Mouse (Mus musculus): Measurements from ENCODE around the gene Hoxb7.

DNA sequence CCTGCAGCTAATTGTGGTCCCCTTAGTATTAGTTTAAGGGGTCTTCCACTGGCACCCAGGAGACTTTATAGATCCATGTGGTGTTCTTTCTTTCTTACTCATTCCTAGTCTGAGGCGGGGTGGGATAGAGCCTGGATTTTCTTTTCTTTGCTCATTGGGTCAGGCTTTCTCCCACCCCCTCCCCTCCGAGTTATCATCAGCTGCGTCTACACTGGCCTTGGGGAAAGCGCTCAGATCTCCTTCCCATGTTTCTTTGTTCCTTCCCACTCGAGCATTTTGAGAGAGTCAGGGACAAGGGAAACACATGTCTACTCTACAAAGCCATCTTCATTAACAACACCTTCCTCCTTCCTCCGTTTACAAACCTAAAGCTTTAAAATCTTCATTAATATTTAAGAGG is 50.6 kb downstream of the Hoxb7 start:
- TF ChIP-seq CTCF (IDR thresholded peaks at IDR 0.05) (no peak), EP300 (IDR thresholded peaks at IDR 0.05) (no peak)

All from lung, postnatal 0 days (tissue).